Mouse (Mus musculus) testis, adult 2 months (tissue): ENCODE measurements around the gene Gnpat.

Experiments used
- CTCF ChIP-seq: fragments of 200-500 bp; IDR thresholded peaks from 2 replicates; pipeline ENCODE4 v1.5.1; 2012; ENCODE audit warnings: low read depth, mild to moderate bottlenecking, inconsistent platforms, low read length, moderate library complexity; ENCODE audit not compliant: control insufficient read depth, insufficient read depth, insufficient replicate concordance
- POLR2A ChIP-seq: fragments of 200-500 bp; IDR thresholded peaks from 2 replicates; pipeline ENCODE4 v1.6.1; 2012; ENCODE audit warnings: low read depth, mild to moderate bottlenecking, inconsistent platforms, low read length, moderate library complexity; ENCODE audit not compliant: control insufficient read depth

GRCm38 (mm10) chr8:124878946-124879526 lies 16.2 kb downstream of the Gnpat start:
- no peak for TF ChIP-seq CTCF
- no peak for TF ChIP-seq POLR2A
